Mouse (Mus musculus): ENCODE measurements around the gene Zfpm1. TPM values are rescaled to one million over a fixed set of nuclear protein-coding genes. Genes with fewer than 3 reads are reported as not detected.
A peak's percentile ranks its signal among the peaks of the same experiment; 100 is the strongest.

Gene Zfpm1
- total RNA-seq, 1 experiment from 2014 or later: 7.9 TPM

DNA sequence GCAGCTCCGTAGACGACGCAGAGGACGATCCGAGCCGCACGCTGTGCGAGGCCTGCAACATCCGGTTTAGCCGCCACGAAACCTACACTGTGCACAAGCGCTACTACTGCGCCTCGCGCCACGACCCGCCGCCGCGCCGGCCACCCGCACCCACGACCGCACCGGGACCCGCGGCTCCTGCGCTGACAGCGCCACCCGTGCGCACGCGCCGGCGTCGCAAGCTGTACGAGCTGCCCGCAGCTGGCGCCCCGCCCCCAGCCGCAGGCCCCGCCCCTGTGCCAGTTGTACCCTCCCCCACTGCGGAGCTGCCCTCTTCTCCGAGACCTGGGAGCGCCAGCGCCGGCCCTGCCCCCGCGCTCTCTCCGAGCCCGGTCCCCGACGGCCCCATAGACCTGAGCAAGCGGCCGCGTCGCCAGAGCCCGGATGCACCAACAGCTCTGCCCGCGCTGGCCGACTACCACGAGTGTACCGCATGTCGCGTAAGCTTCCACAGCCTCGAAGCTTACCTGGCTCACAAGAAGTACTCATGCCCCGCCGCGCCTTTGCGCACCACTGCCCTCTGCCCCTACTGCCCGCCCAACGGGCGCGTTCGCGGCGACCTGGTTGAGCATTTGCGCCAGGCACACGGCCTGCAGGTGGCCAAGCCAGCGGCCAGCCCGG lies 54.4 kb downstream of the Zfpm1 start:
- no peak for ATAC-seq (replicated peaks; ENCODE audit: insufficient number of reproducible peaks, low FRiP score, low TSS enrichment, poor library complexity, severe bottlenecking)

DNA sequence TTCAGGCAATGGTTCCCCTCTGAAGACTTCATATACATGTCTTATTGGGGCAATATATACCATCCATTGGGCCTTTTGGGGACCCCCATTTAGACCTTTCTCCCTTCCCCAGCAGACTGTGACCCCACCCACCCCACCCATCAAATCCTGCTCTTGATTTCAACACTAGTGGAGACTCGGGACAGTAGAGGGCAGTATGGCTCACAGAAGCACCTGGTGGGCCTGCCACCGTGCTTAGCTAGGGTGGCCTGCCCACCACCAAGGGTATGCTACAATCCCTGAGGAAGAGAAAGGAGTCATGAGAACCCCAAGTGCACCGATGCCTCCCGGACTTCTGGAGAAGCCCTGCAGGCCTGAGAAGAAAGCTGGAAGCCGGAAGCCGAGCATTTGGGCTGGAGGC lies 56.9 kb downstream of the Zfpm1 start:
- ATAC-seq (replicated peaks; ENCODE audit: insufficient number of reproducible peaks, low FRiP score, low TSS enrichment, poor library complexity, severe bottlenecking): no peak

DNA sequence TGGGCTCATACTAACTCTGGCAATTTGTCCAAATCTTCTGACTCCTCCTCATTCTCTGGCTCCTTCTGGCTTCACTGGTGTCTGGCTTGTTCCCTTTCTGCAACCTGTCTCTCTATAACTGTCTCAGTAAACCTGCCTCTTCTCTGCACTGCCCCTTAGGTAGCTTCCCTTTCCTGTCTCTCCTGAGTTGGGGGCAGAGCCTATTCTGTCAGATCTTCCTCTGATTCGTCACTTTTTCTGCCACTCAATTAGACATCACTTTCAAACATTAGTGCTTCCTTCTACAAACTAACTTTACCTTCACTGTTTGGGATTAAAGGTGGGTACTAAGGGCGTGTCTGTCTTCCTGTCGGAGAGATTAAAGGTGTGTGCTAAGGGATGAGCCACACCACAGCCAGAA lies 58.8 kb downstream of the Zfpm1 start:
- no peak for ATAC-seq (replicated peaks; ENCODE audit: insufficient number of reproducible peaks, low FRiP score, low TSS enrichment, poor library complexity, severe bottlenecking)

DNA sequence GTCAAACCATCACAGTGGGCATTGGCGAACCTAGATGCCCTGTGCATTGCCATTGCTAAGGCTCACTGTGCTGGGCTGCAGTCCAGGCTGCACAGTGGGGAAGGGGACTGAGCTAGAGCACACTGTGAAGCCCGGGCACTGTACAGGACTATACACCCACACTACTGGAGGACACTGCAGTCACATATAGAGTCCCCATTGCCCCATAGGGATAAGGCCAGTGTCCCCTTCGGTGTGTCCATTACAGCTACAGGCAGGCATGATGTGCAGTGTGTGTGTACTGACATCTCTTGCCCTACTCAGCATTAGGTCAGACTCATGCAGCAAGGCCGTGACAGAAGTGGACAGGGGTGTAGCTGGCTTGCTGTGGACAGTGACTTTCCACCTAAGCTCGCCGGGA lies 59.8 kb downstream of the Zfpm1 start:
- no peak for ATAC-seq (replicated peaks; ENCODE audit: insufficient number of reproducible peaks, low FRiP score, low TSS enrichment, poor library complexity, severe bottlenecking)

DNA sequence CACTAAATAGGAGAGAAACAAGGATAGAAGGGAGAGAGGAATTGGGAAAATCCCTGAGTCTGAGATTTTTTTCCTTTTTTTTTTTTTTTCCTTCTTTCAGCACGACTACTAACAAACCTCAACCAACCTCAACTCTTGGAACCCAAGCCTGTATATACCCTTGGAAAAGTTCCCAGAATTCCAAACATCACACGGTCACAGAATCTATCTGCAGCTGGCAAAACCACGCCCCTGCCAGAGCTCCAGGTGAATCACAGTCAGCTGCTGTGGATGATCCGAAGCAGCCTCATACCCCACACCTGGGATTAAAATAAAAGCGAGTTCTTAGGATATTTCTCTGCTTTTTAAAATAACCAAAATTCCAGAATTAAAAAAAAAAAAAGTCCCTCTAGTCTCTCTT lies 60.4 kb downstream of the Zfpm1 start:
- ATAC-seq (replicated peaks; ENCODE audit: insufficient number of reproducible peaks, low FRiP score, low TSS enrichment, poor library complexity, severe bottlenecking): no peak

DNA sequence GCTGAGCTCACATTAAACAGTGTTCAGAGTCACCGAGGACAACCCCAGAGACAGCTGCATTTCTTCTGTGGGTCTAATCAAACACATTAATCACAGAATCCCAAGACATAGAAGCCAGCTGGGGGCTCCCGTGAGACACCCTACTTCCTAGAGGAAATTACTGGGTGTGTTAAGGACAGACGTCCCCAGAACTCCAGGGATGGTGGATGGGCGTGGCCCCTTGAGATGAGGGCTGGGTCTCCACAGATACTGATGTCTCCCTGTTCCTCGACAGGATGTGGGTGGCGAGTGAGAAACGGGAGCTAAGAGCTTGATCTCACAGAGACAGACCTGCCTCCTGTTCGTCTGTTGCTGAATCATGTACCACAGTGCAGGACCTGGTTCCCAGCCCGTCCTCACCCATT lies 60.9 kb downstream of the Zfpm1 start:
- ATAC-seq (replicated peaks; ENCODE audit: insufficient number of reproducible peaks, low FRiP score, low TSS enrichment, poor library complexity, severe bottlenecking): no peak

DNA sequence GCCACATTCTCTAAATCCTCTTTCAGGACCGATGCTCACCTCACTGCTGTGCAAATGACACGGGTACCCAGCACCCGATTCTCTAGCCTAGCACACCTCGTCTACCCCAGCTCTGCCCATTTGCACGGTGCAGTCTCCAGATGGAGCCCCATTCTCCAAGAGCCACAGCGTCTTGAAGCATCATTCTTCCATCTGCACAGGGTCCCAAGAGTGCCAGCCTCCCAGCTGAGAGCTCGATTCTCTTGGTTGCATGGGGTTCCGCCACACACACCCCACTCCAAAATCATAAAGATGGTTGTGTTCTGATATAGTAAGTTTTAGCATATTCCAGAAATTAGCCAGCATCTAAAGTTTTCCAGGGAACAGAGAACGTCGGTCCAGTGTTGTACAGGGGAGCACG lies 61.4 kb downstream of the Zfpm1 start:
- ATAC-seq (replicated peaks; ENCODE audit: insufficient number of reproducible peaks, low FRiP score, low TSS enrichment, poor library complexity, severe bottlenecking): no peak

DNA sequence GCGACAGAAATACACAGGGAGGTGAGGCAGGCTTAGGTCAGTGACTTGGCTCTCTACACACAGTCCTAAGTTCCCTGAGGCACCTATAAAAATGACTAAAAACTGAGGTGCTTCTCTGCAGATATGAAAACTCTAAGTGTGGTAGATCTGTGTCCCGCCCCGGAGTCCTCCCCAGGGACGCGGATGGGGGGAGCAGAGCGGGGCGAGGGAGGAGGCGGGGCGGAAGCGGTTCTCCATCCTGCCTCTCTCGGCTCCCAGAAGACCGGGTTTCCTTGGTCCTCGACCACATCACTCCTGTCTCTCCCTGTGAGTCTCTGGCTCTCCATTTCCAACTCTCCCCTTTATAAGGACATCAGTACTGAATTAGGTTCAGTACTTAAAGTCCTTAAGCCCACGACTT lies 61.8 kb downstream of the Zfpm1 start:
- no peak for ATAC-seq (replicated peaks; ENCODE audit: insufficient number of reproducible peaks, low FRiP score, low TSS enrichment, poor library complexity, severe bottlenecking)

DNA sequence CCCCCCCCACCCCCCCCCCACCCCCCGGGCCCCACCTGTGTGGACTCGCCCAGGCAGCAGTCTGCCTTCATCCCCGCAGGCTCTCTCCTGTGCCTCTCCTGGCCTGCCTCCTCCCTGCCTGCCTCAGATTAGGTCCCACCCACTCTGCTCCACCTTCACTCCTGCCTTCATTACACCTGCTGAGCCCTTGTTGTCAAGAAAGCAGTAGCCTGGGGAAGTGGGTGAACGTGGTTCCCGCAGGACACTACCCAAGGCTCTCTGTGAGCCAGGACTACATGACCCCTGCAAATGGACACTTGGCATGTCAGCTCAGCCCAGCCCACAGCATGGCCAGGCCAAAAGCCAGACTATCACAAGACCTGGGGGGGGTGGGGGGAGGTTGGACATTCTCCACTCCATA lies 62.3 kb downstream of the Zfpm1 start:
- ATAC-seq (replicated peaks; ENCODE audit: insufficient number of reproducible peaks, low FRiP score, low TSS enrichment, poor library complexity, severe bottlenecking): no peak

DNA sequence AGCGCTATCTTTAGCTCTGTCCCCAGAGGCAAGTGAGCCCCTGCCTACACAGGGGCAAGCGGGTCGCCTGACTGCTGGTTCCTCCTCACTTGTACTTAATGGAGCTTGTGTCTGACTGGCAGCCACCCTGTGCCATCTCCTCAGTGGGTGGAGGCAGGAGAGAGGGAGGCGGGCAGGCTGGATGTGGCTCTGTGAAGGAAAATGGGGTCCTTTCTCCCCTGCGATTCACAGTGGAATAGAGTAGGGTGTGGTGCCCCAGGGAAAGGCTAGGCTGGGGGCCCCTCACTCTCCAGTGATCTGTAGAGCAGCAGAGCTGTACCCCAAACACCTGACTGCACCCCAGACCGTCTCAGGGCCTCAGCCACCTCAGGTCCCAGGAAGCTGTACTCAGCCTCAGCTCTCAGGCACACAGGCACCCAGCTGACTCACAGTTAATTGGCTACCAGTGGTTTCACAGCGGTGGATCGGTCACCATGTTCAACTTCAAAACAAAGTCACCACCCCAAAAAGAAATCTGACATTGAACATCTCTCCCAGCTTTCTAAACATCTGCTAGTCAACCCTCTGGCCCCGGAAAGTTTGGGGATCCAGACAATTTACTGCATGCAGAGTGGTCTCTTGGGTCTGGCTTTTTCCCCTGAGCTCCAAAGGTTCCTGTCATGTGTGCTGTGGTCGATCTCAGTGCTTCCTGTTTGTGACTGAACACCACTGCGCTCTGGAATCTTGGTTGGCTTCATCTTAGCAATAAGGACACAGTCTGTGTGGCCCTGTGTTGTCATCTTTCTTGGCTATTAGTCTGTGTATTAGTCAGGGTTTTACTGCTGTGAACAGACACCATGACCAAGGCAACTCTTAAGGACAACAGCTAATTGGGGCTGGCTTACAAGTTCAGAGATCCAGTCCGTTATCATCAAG lies 63.5 kb downstream of the Zfpm1 start:
- ATAC-seq (replicated peaks; ENCODE audit: insufficient number of reproducible peaks, low FRiP score, low TSS enrichment, poor library complexity, severe bottlenecking): no peak

DNA sequence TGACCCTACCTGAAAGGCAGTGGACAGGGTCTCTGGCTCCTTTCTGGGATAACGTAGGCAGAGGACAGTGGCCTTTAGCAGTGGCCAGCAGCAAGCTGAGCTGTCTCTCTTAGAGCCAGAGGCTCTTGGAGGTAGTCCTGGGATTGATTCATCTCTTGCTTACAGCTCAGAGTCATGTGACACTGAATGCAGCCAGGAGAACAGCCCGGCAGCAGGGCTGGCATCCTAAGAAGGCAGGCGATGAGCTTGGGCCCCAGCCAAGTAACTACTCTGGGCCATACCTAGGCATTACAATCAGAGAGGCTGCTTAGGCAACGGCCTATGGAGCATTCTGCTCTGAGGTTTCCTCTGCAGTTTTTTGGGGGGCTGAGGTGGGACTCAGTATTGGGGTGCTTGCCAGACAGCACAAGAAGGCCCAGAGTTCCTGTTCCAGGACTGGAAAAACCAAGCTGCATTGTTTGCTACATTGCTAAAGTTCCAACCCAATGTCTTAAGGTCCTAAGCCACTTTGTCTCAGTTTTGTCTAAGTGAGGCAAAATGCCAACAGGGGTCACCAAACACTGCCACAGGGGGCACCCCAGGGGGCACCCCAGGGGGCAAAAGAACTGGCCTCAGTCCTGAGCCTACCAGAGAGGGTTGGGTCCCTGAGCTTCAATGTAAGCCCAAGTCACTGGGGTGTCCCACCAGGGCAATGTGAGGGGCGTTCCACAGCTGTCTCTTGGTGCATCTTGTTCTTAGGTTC lies 66.0 kb downstream of the Zfpm1 start:
- ATAC-seq (replicated peaks; ENCODE audit: insufficient number of reproducible peaks, low FRiP score, low TSS enrichment, poor library complexity, severe bottlenecking): no peak

DNA sequence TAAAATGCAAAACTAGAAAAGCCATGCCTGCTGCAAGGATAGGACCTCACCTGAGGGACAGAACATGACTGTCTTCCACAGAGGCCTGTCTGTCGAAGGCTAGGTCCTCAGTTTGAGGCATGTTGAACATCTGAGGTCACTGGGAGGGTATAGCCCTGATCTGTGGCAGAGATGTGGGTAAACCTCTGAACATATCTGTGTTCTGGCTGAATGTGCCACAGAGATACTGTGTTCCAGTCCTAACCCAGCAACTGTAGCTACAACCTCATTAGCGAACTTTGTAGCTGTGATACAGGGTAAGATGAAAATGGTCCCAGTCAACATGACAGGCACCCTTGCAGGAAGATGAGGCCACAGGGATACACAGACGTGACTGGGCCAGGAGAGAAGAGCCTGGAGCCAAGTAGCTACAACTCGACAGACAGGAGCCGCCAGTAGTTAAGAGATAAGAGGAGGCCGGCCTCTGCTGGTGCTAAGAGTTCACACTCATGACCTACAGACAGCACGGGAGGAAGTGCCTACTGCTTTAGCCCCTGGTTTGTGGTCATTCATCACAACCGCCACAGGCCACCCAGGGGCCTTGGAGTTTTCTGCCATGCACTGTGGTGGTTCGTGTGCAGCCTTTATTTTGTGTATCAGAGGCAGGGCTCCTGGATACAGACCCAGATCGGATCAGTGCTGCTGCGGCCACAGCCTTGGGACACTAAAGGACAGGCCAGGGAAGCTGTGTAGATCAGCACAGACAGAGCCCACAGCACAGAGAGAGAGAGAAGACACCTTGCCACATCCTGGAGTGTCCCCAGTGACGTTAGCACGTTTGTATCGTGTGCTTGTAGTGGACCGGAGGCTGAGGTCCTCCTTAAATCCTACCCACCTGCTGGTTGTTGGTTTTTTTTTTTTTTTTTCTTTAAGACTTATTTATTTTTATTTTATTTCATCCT lies 67.7 kb downstream of the Zfpm1 start:
- ATAC-seq (replicated peaks; ENCODE audit: insufficient number of reproducible peaks, low FRiP score, low TSS enrichment, poor library complexity, severe bottlenecking): peak; percentile 55

DNA sequence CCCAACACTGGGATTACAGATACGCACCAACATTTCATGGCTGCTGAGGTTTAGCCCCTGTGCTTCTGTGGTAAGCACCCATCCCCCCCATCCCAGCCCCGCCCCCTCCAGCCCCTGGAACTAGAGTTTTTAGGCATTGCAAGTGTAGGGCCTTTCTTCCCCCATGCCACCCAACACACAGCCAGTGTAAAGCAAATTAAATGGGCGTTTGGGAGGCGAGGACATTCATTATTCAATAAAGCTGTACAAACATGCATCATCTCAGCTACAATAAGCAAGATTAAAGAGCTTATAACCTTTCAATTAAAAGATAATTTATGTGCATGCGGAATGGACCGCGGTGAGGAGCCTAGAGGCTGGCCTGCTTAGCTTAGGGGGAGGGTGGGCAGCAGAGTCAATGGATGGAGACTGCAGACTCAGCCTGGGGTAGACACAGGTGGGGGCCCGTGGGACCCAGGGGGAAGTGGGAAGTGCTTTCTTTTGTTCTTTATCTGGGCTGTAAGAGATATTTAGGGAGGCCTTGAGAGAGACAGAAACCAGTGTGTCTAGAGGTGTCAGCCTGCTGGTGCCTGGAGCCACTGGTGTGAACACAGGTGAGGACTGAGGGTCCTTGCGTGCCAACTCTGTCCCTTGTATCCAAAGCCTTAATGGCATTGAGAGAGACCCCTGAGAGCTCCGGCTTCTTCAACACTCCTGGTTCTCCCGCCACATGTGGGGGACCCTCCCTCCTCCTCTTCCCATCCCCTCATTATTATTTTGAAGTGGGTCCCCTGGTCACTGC lies 68.6 kb downstream of the Zfpm1 start:
- no peak for ATAC-seq (replicated peaks; ENCODE audit: insufficient number of reproducible peaks, low FRiP score, low TSS enrichment, poor library complexity, severe bottlenecking)

DNA sequence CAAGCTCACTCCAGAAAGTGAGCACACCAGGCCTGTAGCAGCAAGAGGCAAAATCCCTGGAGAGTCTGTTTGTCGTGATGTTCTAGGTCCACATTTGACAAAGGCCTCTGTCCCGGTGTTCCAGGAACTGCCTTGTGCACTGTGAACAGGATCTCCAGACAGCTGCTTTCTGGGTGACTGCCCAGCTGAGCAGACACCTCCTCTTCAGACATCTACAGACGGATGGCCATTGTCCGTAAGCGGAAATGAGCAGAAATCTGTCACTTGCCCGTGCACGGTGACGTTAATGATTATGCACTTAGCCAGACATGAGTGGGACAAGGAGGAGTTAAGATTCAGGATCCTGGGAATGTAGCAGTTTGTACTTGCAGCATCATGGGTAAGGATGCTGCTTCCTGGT lies 72.2 kb downstream of the Zfpm1 start:
- ATAC-seq (replicated peaks; ENCODE audit: insufficient number of reproducible peaks, low FRiP score, low TSS enrichment, poor library complexity, severe bottlenecking): no peak

DNA sequence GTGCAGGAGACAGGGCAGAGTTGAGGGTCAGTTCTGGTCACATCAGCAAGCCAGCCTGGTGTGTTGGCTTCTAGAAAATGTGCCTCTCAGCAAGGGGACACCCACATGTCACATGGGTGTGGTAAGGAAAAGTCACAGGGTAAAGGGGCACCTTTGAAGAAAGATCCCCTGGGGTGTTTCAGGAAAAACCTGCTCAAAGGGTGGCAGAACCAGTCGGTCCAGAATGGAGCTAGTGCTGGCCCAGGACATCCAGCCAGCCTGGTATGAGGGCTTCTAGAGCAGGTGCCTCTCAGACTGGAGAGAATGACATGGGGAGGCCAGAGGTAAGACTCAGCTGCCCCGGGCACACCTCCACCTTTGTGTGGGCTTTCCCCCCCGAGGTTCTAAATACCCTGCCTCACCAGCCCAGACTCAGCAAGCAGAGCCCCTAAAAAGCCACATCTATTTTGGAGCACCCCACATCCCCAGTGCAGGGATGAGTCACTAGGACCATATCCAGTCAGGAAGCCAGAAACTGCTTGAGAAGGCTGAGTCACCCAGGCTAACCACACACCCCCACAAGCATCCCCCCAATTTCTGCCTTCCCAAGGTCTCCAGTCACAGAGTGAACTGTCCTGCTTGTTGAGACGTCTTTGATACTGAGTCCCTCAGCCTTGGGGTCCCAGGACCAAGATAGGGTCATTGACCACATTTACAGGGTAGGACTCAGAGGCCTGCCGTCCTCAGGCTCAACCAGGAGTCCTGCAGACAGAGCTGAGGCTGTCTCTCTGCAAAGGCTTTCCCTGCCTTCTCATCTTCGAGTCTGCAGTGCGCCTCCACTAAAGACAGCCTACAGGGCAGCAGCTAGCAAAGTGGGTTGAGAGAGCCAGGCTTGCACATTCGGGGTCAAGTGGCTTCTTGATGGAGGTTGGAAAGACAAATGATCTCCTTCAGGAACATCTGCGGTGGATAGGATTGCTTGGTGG lies 74.0 kb downstream of the Zfpm1 start:
- ATAC-seq (replicated peaks; ENCODE audit: insufficient number of reproducible peaks, low FRiP score, low TSS enrichment, poor library complexity, severe bottlenecking): no peak

DNA sequence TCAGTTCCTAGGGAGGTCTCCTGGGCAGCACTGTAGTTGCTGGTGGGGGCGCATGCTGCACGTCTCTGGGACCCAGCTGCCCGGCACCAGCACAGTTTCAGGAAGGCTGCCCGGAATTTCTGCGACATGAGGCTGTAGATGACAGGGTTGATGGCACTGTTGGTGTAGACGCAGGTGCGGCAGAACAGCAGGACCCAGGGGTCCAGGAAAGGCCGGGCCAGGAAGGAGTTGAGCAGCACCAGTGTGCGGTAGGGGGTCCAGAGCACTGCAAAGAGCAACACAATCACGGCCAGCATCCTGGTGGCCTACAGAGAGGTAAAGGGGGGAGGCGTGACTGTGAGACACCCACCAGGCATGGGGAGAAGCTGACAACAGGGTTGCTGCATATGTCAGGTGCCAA lies 75.3 kb downstream of the Zfpm1 start:
- ATAC-seq (replicated peaks; ENCODE audit: insufficient number of reproducible peaks, low FRiP score, low TSS enrichment, poor library complexity, severe bottlenecking): no peak

DNA sequence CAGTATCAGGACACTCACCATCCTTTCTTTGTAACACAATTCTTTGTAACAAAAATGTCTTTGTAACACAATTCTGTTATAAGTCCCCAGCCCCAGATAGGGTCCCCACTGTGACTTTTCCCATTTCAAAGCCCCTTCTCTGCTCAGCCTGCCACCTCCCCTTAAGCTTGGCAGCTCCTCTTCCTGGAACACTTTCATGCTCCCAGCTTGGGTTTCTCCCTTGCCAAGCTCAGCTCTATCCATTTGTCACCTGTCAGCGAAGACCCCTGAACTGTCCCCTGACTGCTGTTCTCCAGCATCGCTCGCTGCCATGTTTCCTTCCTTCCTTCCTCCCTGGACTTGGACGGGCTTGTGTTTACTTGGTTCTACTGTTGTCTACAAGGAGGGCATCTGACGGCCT lies 75.7 kb downstream of the Zfpm1 start:
- ATAC-seq (replicated peaks; ENCODE audit: insufficient number of reproducible peaks, low FRiP score, low TSS enrichment, poor library complexity, severe bottlenecking): no peak
